Mouse (Mus musculus) lung, adult 2 months (tissue): ENCODE data around the gene Slk. TPM values are rescaled to one million over a fixed set of nuclear protein-coding genes. Genes with fewer than 3 reads are reported as not detected.
"Not testable (repeated sequence)": the region's sequence is repeated elsewhere in the genome, so short reads cannot be mapped to it uniquely, and the experiment has no call there.

Experiments
- DNase-seq: peaks from one replicate; pipeline ENCODE4 v3.0.0; 2022
- H3K4me1 ChIP-seq: fragments of 200-500 bp; 2 replicates; pipeline ENCODE4 v1.6.1; 2011; ENCODE audit warnings: low read length; ENCODE audit not compliant: control insufficient read depth, insufficient read depth
- H3K4me3 ChIP-seq: fragments of 200-500 bp; replicated peaks from 2 replicates; pipeline ENCODE3; 2011; ENCODE audit warnings: low read depth, mild to moderate bottlenecking, control low read depth, low read length; ENCODE audit errors: extremely low read depth
- CTCF ChIP-seq: fragments of 200-500 bp; IDR thresholded peaks from 2 replicates; pipeline ENCODE4 v1.5.1; 2011; ENCODE audit warnings: mild to moderate bottlenecking, low read length, control low read depth; ENCODE audit not compliant: insufficient read depth
- POLR2A ChIP-seq: fragments of 200-500 bp; IDR thresholded peaks from 2 replicates; pipeline ENCODE4 v1.6.1; 2011; ENCODE audit warnings: low read depth, mild to moderate bottlenecking, control low read depth, low read length, borderline replicate concordance; ENCODE audit errors: extremely low read depth
- WGBS: fragments of 180-500 bp; shearing (Covaris S2); methylation state at CpG from one replicate; pipeline ENCODE4 v1.1.7; 2018; 5-methylcytosine and 5-hydroxymethylcytosine counted together
- polyA plus RNA-seq: library from polyadenylated mRNA; depleted of rRNA; stranded (reverse); fragments of >200 nt; gene quantifications from 2 replicates; pipeline ENCODE4 v1.2.3, GENCODE M21; 2012

Gene Slk
- polyA plus RNA-seq, 1 experiment = 18.3 TPM

DNA sequence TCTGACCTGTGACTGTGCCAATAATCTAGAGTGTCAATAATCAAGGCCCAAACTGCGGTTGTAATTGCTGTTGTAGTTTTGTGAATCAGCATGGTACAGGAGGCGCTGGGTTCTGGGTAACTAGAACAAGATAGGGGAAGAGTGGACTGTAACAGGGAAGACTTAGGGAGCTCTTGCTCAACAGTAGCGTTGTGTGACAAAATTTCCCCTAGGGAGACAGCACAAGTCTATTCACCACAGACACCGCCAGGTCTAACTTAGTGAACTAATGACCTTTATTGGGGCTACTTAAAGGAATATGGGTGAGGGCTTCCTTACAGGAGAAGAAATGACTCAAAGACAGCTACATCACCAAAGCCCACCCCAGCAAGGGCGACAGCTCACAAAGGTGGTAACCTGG lies 9.4 kb upstream of the Slk start:
- WGBS = 84% methylated on average over 5 of the region's 5 CpGs

DNA sequence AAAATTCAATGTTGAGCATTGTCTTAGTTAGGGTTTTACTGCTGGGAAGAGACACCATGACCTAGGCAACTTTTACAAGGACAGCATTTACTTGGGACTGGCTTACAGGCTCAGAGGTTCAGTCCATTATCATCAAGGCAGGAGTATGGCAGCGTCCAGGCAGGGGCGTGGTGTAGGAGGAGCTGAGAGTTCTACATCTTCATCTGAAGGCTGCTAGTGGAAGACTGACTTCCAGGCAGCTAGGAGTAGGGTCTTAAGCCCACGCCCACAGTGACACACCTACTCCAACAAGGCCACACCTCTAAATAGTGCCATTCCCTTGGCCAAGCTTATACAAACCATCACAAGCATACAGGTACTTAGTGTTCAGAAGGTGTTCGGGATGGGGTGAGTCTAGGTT lies 7.5 kb upstream of the Slk start:
- H3K4me1 ChIP-seq = not testable (repeated sequence)

More for the DNA sequence above, 9.4 kb upstream of the Slk start:
- no peak overlapping the region for H3K4me3 ChIP-seq
- TF ChIP-seq CTCF (no peak), POLR2A (no peak)
- no peak for DNase-seq
- H3K4me1 ChIP-seq = no peaks in the 10 kb centered on the region

DNA sequence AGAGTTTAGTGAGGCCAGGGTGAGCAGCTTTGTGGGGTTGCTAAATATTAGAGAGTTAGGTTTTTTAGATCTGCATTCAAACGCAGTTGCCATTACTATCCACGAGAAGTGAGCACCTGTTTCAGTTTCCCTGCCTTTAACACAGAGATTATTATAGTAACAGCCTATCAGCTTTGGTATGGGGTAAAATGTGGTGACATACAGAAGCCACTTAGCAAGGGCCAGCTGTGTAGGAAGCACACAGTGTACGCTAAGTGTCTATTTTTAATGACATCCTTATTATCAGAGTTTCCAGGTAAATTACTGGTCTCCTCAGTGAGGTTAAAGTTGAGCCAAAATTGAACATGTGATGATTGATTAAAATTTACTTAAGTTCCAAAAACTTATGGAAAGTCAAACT lies 5.8 kb upstream of the Slk start:
- no peak for DNase-seq
- Histone ChIP-seq H3K4me1 (no peaks in the 10 kb centered on the region), H3K4me3 (no peak overlapping the region)
- TF ChIP-seq CTCF (no peak), POLR2A (no peak)
- WGBS = 81% methylated on average over 3 of the region's 3 CpGs

More for the DNA sequence above, 7.5 kb upstream of the Slk start:
- 71% methylated on average over 4 of the region's 4 CpGs for WGBS
- not testable (repeated sequence) for H3K4me3 ChIP-seq, DNase-seq

DNA sequence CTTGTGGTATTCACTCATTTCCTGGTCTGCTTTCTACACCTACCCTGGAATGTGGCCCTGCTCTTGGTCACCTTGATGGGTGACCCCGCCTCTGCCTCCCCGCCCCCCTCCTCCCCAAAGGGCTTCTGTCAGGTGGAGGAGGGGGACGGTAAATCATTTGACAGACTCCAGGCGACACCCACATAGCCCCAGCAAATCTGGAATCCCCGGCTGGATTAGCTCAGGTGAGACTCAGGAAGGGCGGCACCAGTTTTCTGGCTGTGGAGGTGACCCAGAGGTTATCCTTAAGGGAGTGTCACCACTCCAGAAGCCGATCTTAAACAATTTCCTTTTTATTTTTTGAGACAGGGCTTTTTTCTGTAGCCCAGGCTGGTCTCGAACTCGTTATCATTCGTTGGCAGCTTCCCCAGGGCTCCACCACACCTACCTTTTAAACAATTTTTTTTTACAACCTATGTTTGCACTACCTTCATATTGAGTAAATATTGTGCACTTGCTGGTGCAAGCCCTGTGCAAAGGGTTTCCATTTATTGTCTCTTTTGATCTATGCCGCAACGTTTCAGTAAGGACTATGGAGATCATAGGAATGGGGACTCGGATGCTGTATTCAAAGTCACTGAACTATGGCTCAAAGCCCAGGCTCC lies 775 bp upstream of the Slk start:
- peak overlapping the region; percentile 100 for H3K4me3 ChIP-seq
- no peak for DNase-seq
- TF ChIP-seq POLR2A = no peak
- TF ChIP-seq CTCF = no peak
- WGBS = 20% methylated on average over 13 of the region's 13 CpGs
- peaks cover 8% of the 10 kb centered on the region for H3K4me1 ChIP-seq

DNA sequence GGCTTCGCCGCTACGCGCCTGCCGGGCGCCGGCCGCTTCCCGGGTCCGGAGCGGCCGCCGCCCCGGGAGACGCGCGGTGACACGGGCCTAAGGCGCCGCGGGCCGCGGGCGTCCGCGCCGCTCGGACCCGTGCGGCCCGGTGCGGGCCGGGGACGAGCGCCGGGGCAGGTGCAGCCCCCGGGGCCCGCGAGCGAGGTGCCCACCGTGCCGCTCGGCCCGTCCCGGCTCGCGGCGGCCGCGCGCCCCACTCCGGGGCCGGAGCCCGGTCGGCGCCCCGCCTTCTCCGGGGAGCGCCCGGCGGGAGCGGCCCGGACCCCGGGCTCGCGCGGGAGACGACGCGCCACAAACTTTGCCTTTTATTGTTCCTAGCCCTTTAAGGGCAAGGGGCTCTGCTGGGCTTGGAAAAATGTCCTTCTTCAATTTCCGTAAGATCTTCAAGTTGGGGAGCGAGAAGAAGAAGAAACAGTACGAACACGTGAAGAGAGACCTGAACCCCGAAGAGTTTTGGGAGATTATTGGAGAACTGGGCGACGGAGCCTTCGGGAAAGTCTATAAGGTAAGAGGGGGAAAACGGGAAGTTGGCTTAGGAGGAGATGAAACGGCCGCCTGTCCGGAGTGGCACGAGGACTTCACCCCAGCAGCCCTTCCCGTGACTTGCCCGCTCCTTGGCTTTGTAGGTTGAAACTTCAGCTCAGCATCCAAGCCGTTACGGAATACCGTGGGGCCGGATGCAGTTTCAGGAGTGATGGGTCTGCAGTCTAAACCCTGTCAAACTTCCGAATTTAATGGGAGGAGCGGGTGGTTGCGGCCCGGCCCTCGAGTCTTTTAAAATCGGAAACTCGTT lies 532 bp downstream of the Slk start:
- Histone ChIP-seq H3K4me1 (peaks cover 8% of the 10 kb centered on the region), H3K4me3 (peak overlapping the region; percentile 100)
- TF ChIP-seq POLR2A (no peak), CTCF (no peak)
- under 1% methylated on average over 96 of the region's 96 CpGs for WGBS
- peak; percentile 50 for DNase-seq

DNA sequence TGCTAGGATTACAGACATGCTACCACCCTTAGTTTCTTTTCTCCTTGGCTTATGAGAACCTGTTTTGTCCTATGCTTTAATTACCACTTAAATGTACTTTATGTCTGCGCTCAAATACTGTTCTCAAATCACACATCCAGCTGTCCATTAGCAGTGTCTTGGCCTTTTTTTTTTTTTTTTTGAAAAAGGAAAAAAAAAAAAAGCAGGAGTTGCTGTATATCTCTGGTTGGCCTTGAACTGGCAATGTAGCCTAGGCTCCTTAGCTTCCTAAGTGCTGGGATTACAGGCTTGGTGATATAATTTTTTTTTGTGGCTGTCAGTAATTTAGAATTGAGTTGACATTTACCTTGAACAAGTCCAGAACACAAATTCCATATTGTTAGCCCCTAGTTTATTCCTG lies 6.3 kb downstream of the Slk start:
- no peak for TF ChIP-seq POLR2A
- no peak for TF ChIP-seq CTCF
- peaks cover 15% of the 10 kb centered on the region for H3K4me1 ChIP-seq
- no peak overlapping the region for H3K4me3 ChIP-seq
- 81% methylated on average over 1 of the region's 1 CpGs for WGBS
- no peak for DNase-seq

DNA sequence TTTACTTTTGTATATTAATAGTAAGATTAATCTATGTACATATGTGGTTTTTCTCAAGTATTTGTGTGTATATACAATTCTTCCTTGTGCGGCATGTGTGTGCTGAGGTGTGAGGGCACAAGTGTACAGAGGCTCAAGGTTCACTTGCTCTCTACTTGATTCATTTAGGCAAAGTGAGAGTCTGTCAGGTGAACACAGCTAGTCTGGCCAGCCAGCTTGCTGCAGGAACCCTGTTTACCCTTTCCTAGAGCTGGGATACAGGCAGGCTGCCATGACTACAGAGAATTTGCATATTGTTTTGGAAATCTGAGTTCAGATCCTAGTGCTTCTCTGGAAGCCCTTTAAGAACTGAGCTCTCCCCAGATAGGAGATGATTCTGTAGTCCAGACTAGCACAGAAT lies 7.5 kb downstream of the Slk start:
- Histone ChIP-seq H3K4me3 (no peak overlapping the region), H3K4me1 (peaks cover 9% of the 10 kb centered on the region)
- DNase-seq = no peak
- 85% methylated on average over 1 of the region's 1 CpGs for WGBS
- TF ChIP-seq CTCF = no peak
- no peak for TF ChIP-seq POLR2A

DNA sequence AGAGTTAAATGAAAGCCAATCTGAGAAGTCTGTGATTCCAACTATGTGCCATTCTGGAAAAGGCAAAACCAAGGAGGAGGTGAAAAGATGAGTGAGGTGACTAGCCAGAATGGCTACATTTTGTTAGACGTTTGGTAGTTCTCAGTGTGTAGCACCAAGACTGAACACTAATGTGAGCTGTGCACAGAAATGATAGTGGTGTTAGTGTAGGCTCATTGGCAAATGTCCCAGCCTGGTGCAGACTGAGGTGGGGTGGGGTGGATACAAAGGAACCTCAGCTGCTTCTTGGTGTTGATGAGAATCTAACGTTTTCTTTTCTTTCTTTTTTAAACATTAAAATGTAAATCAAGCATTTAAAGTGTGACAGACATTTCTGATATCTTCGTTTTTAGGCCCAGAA lies 29.0 kb downstream of the Slk start:
- Histone ChIP-seq H3K4me3 (no peak overlapping the region), H3K4me1 (peaks cover 5% of the 10 kb centered on the region)
- DNase-seq = no peak
- TF ChIP-seq POLR2A = no peak
- TF ChIP-seq CTCF = no peak
- WGBS = 35% methylated on average over 3 of the region's 3 CpGs

DNA sequence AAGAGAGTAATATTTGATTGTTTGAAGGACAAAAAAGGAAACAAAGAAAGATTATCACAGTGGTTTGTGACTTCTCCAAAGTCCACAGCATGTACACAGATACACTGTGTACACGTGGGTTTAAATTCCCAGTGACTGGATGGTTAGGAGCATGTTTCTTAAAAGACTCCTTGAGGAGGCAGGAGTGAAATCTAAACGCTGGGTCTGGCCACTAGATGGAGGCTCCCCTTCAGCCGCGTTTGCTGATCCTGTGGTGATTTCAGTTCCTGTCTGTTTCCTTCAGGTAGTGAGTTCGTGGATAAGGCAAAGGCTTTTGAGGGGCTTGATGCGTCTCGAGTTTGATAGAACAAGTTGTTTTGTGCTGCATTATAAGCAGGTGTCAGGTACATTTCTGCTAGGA lies 34.0 kb downstream of the Slk start:
- peaks cover 2% of the 10 kb centered on the region for H3K4me1 ChIP-seq
- 51% methylated on average over 7 of the region's 7 CpGs for WGBS
- no peak for DNase-seq
- H3K4me3 ChIP-seq = no peak overlapping the region
- no peak for TF ChIP-seq POLR2A
- no peak for TF ChIP-seq CTCF

DNA sequence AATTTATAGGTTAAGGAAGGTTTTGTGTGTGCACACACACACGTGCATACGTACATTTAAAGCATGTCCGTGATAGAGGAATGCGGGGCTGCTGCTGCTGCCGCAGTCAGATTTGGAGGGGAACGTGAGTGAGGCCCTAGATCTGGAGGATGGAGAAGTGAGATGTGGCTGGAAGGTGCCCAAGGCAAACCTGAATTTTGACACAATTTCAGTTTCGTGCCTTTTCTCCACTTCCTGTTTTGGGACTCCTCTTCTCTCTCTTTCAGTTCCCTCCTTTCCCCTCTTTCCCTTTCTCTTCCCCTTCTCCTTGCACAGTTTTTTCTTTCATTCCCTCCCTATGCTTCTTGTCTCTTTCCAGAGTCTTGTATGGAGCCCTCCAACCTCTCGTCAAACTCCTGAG lies 42.0 kb downstream of the Slk start:
- 75% methylated on average over 8 of the region's 8 CpGs for WGBS
- TF ChIP-seq CTCF (no peak), POLR2A (no peak)

More for the DNA sequence above, 42.0 kb downstream of the Slk start:
- no peak for DNase-seq
- no peak overlapping the region for H3K4me3 ChIP-seq
- H3K4me1 ChIP-seq = no peaks in the 10 kb centered on the region
